Mouse (Mus musculus) spleen, postnatal 10 days (tissue): Measurements from ENCODE around the gene Shcbp1l.

Experiments used
- DNase-seq, 2 experiments: peaks; one replicate each; pipeline ENCODE4 v3.0.0; 2021 to 2022; ENCODE audit warnings: low spot score in 2 of 2

The Shcbp1l gene

DNA sequence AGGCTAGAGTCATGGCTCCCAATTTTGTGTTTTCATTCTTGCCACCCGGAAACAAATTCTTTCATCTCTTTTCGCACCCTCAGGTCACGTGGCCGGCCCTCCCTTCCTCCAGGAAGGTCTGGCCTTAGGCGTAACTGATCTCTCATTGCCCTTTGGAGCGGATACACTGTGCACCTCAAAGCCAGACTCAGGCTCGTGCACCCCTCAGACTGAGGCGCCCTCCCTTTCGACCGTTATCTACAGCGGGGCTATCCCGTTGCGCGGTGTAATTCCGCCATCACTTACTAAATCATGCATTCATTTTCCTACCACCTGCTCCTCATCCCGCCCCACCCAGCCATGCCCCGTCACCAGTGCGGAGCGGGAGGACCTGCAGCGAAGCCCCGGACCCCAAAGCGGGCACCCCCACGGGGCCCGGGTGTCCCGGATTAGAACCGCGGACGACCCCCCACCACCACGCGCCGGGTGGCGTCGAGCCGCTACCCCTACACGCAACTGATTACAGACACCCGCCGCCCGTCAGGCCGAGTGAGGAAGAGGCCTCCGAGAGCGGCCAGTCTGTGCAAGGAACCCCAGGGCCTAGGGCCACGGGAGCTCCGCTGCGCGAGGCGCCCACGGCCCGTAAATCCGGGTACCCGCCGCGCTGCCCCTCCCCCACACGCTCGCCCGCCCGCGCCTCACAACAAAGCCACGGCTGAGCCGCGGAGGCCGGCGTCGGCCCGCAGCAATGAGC, 62.0 kb downstream of the Shcbp1l start:
- DNase-seq = peak; percentile 65 to 79

GRCm38 (mm10) chr1:153487500-153487879, 62.5 kb downstream of the Shcbp1l start, which contains the start of gene Dhx9:
Gene Dhx9 (minus strand): TSS chr1:153487660.
- DNase-seq = peak; percentile 98 to 100

DNA sequence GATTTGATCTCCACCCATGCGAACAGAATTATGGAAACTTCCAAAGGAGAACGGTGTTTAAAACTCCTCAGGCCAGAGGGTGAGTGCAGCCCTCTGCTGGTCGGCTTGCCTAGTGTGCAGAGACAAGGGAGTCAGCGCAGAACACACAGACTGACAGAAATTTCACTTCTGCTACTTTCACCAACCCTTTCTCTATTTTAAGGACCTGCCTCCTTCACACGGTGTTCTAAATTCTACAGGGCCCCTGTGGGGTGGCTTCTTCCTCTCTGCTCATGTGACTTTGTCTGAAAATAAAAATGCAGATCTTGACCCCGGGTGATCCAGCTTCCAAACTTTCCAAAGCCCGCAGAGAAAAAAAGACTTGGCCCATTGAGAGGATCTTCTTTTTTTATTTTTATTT, 64.2 kb downstream of the Shcbp1l start:
- DNase-seq = peak; percentile 30 to 73

DNA sequence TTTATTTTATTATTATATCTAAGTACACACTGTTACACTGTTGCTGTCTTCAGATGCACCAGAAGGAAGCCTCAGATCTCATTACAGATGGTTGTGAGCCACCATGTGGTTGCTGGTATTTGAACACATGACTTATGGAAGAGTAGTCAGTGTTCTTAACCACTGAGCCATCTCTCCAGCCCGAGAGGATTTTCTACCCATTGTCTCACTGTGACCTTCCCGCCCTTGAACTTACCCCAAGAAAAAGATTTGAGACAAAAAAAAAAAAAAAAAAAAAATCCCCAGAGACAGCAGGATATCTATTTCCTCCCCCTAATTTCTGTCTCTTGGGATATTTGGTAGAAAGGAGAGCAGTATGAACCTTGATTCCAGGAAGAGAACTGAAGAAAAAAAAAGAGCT, 64.6 kb downstream of the Shcbp1l start:
- no peak for DNase-seq

- no peak for DNase-seq
Measured at GRCm38 (mm10) chr1:153489963-153490362, 65.0 kb downstream of the Shcbp1l start.

DNA sequence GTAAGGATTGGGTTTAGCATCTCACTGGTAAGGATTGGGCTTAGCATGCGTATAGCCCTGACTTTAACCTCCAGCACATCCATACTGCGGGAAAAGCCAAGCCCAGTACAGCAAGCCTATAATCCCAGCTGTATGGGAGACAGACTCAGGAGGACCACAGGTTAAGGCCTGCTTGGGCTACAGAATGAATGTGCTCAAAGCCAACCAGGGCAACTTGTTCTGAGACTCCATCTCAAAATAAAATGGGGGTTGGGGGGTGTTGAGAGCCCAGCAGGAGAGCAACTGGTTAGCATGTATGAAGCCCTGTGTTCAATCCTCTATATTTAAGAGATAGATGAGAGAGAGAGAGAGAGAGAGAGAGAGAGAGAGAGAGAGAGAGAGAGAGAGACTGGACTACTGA, 66.4 kb downstream of the Shcbp1l start:
- no peak for DNase-seq

DNA sequence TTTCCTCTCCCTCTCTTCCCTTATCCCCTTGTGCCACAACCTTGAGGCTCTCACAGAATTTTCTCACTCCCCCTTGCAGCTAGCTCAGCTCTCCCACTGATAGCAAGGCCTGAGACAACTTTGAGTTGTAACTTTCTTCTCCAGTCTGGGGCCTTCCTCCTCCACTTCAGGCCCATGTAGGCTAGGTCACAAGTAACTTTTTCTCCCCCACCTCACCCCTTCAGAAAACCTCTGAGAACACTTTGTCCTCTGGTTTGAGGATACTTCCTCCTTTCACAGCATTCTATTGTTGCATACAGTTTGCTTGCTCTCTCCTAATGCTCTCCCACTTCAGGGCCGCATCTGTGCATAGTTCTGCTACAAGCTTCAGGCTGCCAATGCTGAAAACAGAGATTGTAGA, 66.9 kb downstream of the Shcbp1l start:
- DNase-seq = peak in 1 of 2 experiments; percentile 27

DNA sequence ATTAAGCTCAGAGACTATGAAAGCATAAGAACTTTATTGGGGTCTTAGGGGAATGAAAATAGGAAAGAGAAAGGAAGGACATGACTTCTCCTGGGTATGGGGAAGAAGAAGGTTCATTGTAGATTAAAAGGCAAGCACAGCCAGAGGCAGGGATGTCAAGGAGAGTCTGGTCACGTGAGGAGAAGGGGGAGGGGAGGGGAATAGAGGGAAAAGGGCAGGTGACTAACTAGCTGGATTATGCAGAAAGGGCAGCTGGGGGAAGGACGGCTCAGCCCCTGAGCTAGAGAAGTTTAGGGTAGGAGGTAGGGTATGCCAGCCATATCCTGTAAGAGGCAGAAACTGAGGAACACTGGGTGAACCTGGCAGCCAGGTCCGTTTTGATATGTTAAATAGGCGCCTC, 68.4 kb downstream of the Shcbp1l start:
- DNase-seq = no peak

DNA sequence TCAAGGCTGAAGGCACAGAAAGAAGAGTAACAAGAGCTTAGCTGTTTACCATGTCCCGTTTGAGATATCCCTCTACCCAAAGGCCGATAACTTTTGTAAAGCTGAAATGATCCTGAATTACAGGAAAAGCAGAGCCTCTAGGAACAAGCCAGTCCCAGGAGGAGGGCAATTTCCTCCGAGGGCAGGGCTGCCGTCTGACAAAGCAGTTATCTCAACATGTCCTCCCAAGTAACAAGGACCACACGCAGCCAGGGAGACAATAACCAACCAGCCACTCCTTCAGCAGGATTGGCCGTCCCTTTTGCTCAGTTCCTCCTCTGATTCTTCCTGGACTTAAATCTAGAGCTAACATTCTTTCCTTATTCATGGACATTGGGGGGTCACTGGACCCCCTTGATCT, 69.0 kb downstream of the Shcbp1l start:
- DNase-seq = no peak

- DNase-seq = no peak
Measured at GRCm38 (mm10) chr1:153496030-153496429, 71.1 kb downstream of the Shcbp1l start.

- no peak for DNase-seq
Measured at GRCm38 (mm10) chr1:153500030-153500429, 75.1 kb downstream of the Shcbp1l start.

GRCm38 (mm10) chr1:153501644-153502321, 76.8 kb downstream of the Shcbp1l start:
- no peak for DNase-seq
